8 mouse cellular contexts compared by ENCODE assay signal in genomic region chr10:100487097-100487978, GRCm38 (mm10). TPM values are rescaled to one million over a fixed set of nuclear protein-coding genes. Genes with fewer than 3 reads are reported as not detected.
DNase-seq lines count a peak whose midpoint lies in the region; ATAC-seq lines count a peak whose summit lies in the region.

Tmtc3 (minus strand) TSS chr10:100487350.
Cep290 (plus strand) TSS chr10:100487558.

- no peaks in the 10 kb centered on the region for H3K27me3 ChIP-seq in forebrain, embryonic 11.5 days (ENCODE audit: control insufficient read depth, insufficient read depth, low read length)
- no peaks in the 10 kb centered on the region for H3K27me3 ChIP-seq in heart, embryonic 16.5 days (ENCODE audit: control insufficient read depth, insufficient read depth, low read length)
- no peaks in the 10 kb centered on the region for H3K27me3 ChIP-seq in liver, embryonic 15.5 days
- no peaks in the 10 kb centered on the region for H3K27me3 ChIP-seq in neural tube, embryonic 12.5 days (replicated peaks)

- peak within 1 kb of the TSS; percentile 60 for H3K4me2 ChIP-seq in forebrain, embryonic 11.5 days (ENCODE audit: low read depth, low read length, severe bottlenecking)
- H3K4me2 ChIP-seq in heart, embryonic 16.5 days (ENCODE audit: low read depth, low read length): peak within 1 kb of the TSS; percentile 72
- H3K4me2 ChIP-seq in liver, embryonic 15.5 days: peak within 1 kb of the TSS; percentile 90
- H3K4me2 ChIP-seq in neural tube, embryonic 12.5 days (replicated peaks): peak within 1 kb of the TSS; percentile 80

- no peak within 1 kb of the TSS for H3K27ac ChIP-seq in forebrain, embryonic 11.5 days (ENCODE audit: low read depth, low read length)
- H3K27ac ChIP-seq in heart, embryonic 16.5 days (ENCODE audit: low read length): peak within 1 kb of the TSS; percentile 63
- H3K27ac ChIP-seq in liver, embryonic 15.5 days (replicated peaks): peak within 1 kb of the TSS; percentile 85
- H3K27ac ChIP-seq in neural tube, embryonic 12.5 days: no peak within 1 kb of the TSS

- H3K36me3 ChIP-seq in forebrain, embryonic 11.5 days (ENCODE audit: control insufficient read depth, insufficient read depth, low read length): no peaks in the 10 kb centered on the region
- H3K36me3 ChIP-seq in heart, embryonic 16.5 days (ENCODE audit: control insufficient read depth, insufficient read depth): no peaks in the 10 kb centered on the region
- peaks cover 8% of the 10 kb centered on the region; the same call in 1 of the 2 replicates for H3K36me3 ChIP-seq in liver, embryonic 15.5 days (replicated peaks)
- no peaks in the 10 kb centered on the region for H3K36me3 ChIP-seq in neural tube, embryonic 12.5 days

- peak within 1 kb of the TSS; percentile 53 for H3K4me3 ChIP-seq in forebrain, embryonic 11.5 days (ENCODE audit: low read depth, low read length)
- peak within 1 kb of the TSS; percentile 76 for H3K4me3 ChIP-seq in heart, embryonic 16.5 days (ENCODE audit: low read length)
- H3K4me3 ChIP-seq in liver, embryonic 15.5 days (replicated peaks): peak within 1 kb of the TSS; percentile 93
- H3K4me3 ChIP-seq in neural tube, embryonic 12.5 days: peak within 1 kb of the TSS; percentile 77

- peak within 1 kb of the TSS; percentile 54 for H3K9ac ChIP-seq in forebrain, embryonic 11.5 days (ENCODE audit: low read length)
- H3K9ac ChIP-seq in heart, embryonic 16.5 days (ENCODE audit: low read length): peak within 1 kb of the TSS; percentile 84
- peak within 1 kb of the TSS; percentile 85 for H3K9ac ChIP-seq in liver, embryonic 15.5 days
- H3K9ac ChIP-seq in neural tube, embryonic 12.5 days: peak within 1 kb of the TSS; percentile 71

- under 1% methylated on average over 62 of the region's 63 CpGs for WGBS in forebrain, embryonic 11.5 days
- under 1% methylated on average over 63 of the region's 63 CpGs for WGBS in heart, embryonic 16.5 days
- under 1% methylated on average over 63 of the region's 63 CpGs for WGBS in liver, embryonic 15.5 days (ENCODE audit: insufficient replicate concordance)
- under 1% methylated on average over 63 of the region's 63 CpGs for WGBS in neural tube, embryonic 12.5 days

- no peaks in the 10 kb centered on the region for H3K9me3 ChIP-seq in forebrain, embryonic 11.5 days (ENCODE audit: control insufficient read depth, low read length)
- no peaks in the 10 kb centered on the region for H3K9me3 ChIP-seq in heart, embryonic 16.5 days (replicated peaks; ENCODE audit: control insufficient read depth, low read length)
- no peaks in the 10 kb centered on the region for H3K9me3 ChIP-seq in liver, embryonic 15.5 days (replicated peaks)
- no peaks in the 10 kb centered on the region for H3K9me3 ChIP-seq in neural tube, embryonic 12.5 days

- DNase-seq in CD8-positive naive resting alpha-beta T cell, adult 2 months (ENCODE audit: low read depth in 2 of 2, low spot score in 2 of 2): peak; percentile 2 to 20
- peak; percentile 93 for DNase-seq in c-Kit-positive CD71-positive TER-119-negative erythroid progenitor cells, embryonic 14.5 days (ENCODE audit: low read depth)
- DNase-seq in forebrain, embryonic 11.5 days (ENCODE audit: low spot score): peak; percentile 96
- DNase-seq in kidney, postnatal 36 days: peak; percentile 96 to 98
- peak; percentile 99 for DNase-seq in telencephalon, adult 2 months (ENCODE audit: low read depth, low spot score)

- no peaks in the 10 kb centered on the region for H3K4me1 ChIP-seq in forebrain, embryonic 11.5 days (replicated peaks; ENCODE audit: control insufficient read depth, insufficient read depth, low read length)
- H3K4me1 ChIP-seq in heart, embryonic 16.5 days (ENCODE audit: control insufficient read depth, insufficient read depth, low read length): peaks cover 7% of the 10 kb centered on the region
- H3K4me1 ChIP-seq in liver, embryonic 15.5 days (replicated peaks): peaks cover 13% of the 10 kb centered on the region
- peaks cover 4% of the 10 kb centered on the region; the same call in 1 of the 2 replicates for H3K4me1 ChIP-seq in neural tube, embryonic 12.5 days

- ATAC-seq in forebrain, embryonic 11.5 days (replicated peaks; ENCODE audit: low FRiP score): peak; percentile 98
- peak; percentile 100 for ATAC-seq in heart, embryonic 16.5 days (replicated peaks; ENCODE audit: extremely low read depth, insufficient read depth, low FRiP score)
- ATAC-seq in liver, embryonic 15.5 days (ENCODE audit: insufficient read depth): peak; percentile 97
- ATAC-seq in neural tube, embryonic 12.5 days (ENCODE audit: low FRiP score, low read depth): peak; percentile 99

RNA-seq across cellular contexts. Expression of gene Tmtc3, which starts in this region (rescaled TPM):
- polyA plus RNA-seq in forebrain, embryonic 11.5 days (2014; fragmentation: Nextera tagmentation; extraction: Ambion mirVana): 23.2 and 27.9 TPM in 2 replicates
- 12.5 and 13.2 TPM in 2 replicates for polyA plus RNA-seq in heart, embryonic 16.5 days (2015; fragmentation: Nextera tagmentation; extraction: Ambion mirVana)
- polyA plus RNA-seq in liver, embryonic 15.5 days (2015; fragmentation: Nextera tagmentation; extraction: Ambion mirVana): 4.4 and 4.9 TPM in 2 replicates
- polyA plus RNA-seq in neural tube, embryonic 12.5 days (2016; fragmentation: Nextera tagmentation; extraction: Ambion mirVana): 12.4 and 13.6 TPM in 2 replicates

RNA-seq across cellular contexts. Expression of gene Cep290, which starts in this region (rescaled TPM):
- 7.2 and 9.0 TPM in 2 replicates for polyA plus RNA-seq in forebrain, embryonic 11.5 days (2014; fragmentation: Nextera tagmentation; extraction: Ambion mirVana)
- 2.4 and 2.8 TPM in 2 replicates for polyA plus RNA-seq in heart, embryonic 16.5 days (2015; fragmentation: Nextera tagmentation; extraction: Ambion mirVana)
- polyA plus RNA-seq in liver, embryonic 15.5 days (2015; fragmentation: Nextera tagmentation; extraction: Ambion mirVana): 2.5 and 3.0 TPM in 2 replicates
- 6.0 and 6.7 TPM in 2 replicates for polyA plus RNA-seq in neural tube, embryonic 12.5 days (2016; fragmentation: Nextera tagmentation; extraction: Ambion mirVana)

Comparison
In these comparisons a context has a peak if more than half of its experiments do, and no peak if none do; other contexts are left out.
1. DNase-seq: peak in every context shown above with its lines; median percentile 99 in telencephalon, adult 2 months; 97 in kidney, postnatal 36 days; 96 in forebrain, embryonic 11.5 days; 93 in c-Kit-positive CD71-positive TER-119-negative erythroid progenitor cells, embryonic 14.5 days; 11 in CD8-positive naive resting alpha-beta T cell, adult 2 months.
2. H3K27ac ChIP-seq: peak in heart, embryonic 16.5 days (single experiment) and liver, embryonic 15.5 days (single experiment); none in forebrain, embryonic 11.5 days (single experiment) and neural tube, embryonic 12.5 days (single experiment).
3. Peak in every context shown above with its lines, with median percentiles within 50 percentile points of each other: ATAC-seq, H3K4me2 ChIP-seq, H3K4me3 ChIP-seq and H3K9ac ChIP-seq.